Mouse (Mus musculus): Measurements from ENCODE around the gene Catip. TPM values are rescaled to one million over a fixed set of nuclear protein-coding genes. Genes with fewer than 3 reads are reported as not detected.

The Catip gene
- polyA plus RNA-seq, 1 experiment from 2014 or later, result 0.86 TPM

GRCm38 (mm10) chr1:74397919-74398451 lies 36.1 kb downstream of the Catip start:
- peak overlapping the region; percentile 52; the same call in 1 of the 2 replicates for H3K27ac ChIP-seq (ENCODE audit: low read depth, low read length)
- peak; percentile 49 for ATAC-seq (ENCODE audit: low read depth)
- H3K4me2 ChIP-seq (ENCODE audit: low read depth, low read length), result peak overlapping the region; percentile 75
- peaks cover 9% of the 10 kb centered on the region for H3K36me3 ChIP-seq (ENCODE audit: control insufficient read depth, insufficient read depth, low read length)
- WGBS, result 4% methylated on average over 11 of the region's 11 CpGs
- peak overlapping the region; percentile 42 for H3K4me3 ChIP-seq (ENCODE audit: low read depth, low read length)
- H3K9me3 ChIP-seq (ENCODE audit: control insufficient read depth, low read length), result no peaks in the 10 kb centered on the region
- H3K4me1 ChIP-seq (ENCODE audit: control insufficient read depth, insufficient read depth, low read length), result 0 out of 2 replicates have a peak, but pooled peaks cover 4% of the 10 kb centered on the region
- no peaks in the 10 kb centered on the region for H3K27me3 ChIP-seq (ENCODE audit: control insufficient read depth, insufficient read depth, low read length)
- peak overlapping the region; percentile 46; the same call in 1 of the 2 replicates for H3K9ac ChIP-seq (replicated peaks; ENCODE audit: low read depth, low read length)

GRCm38 (mm10) chr1:74400531-74400930 lies 38.6 kb downstream of the Catip start:
- Histone ChIP-seq H3K4me3 (ENCODE audit: low read depth, low read length) (no peak overlapping the region), H3K9me3 (ENCODE audit: control insufficient read depth, low read length) (no peaks in the 10 kb centered on the region), H3K9ac (replicated peaks; ENCODE audit: low read depth, low read length) (no peak overlapping the region), H3K4me2 (ENCODE audit: low read depth, low read length) (no peak overlapping the region), H3K36me3 (ENCODE audit: control insufficient read depth, insufficient read depth, low read length) (no peaks in the 10 kb centered on the region), H3K27me3 (ENCODE audit: control insufficient read depth, insufficient read depth, low read length) (no peaks in the 10 kb centered on the region), H3K4me1 (ENCODE audit: control insufficient read depth, insufficient read depth, low read length) (0 out of 2 replicates have a peak, but pooled peaks cover 2% of the 10 kb centered on the region), H3K27ac (ENCODE audit: low read depth, low read length) (no peak overlapping the region)
- 82% methylated on average over 3 of the region's 3 CpGs for WGBS
- no peak for ATAC-seq (ENCODE audit: low read depth)

GRCm38 (mm10) chr1:74401015-74401702 lies 39.3 kb downstream of the Catip start:
- 66% methylated on average over 16 of the region's 16 CpGs for WGBS
- ATAC-seq (ENCODE audit: low read depth), result no peak
- no peak overlapping the region for H3K9ac ChIP-seq (replicated peaks; ENCODE audit: low read depth, low read length)

DNA sequence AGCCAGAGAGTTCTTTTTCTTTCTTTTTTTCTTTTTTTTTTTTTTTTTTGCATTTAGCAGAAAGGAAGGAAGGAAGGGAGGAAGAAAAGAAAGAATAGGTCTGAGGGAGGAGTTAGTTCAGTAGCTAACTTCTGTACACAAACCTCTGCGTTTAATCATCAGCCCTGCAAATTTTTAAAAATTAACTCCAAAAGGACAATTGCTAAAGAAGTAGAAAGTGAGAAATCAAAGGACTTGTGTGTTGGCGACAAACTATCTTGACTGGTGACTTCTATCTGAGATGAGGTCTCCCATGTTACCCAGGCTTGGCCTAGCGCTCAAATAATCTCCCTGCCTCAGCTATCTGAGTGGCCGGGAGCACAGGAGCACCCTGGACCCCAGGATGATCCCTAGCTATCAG lies 42.3 kb downstream of the Catip start:
- H3K36me3 ChIP-seq (ENCODE audit: control insufficient read depth, insufficient read depth, low read length), result no peaks in the 10 kb centered on the region
- H3K9me3 ChIP-seq (ENCODE audit: control insufficient read depth, low read length), result no peaks in the 10 kb centered on the region
- H3K27me3 ChIP-seq (ENCODE audit: control insufficient read depth, insufficient read depth, low read length), result no peaks in the 10 kb centered on the region
- H3K4me2 ChIP-seq (ENCODE audit: low read depth, low read length), result no peak overlapping the region
- no peaks in the 10 kb centered on the region for H3K4me1 ChIP-seq (ENCODE audit: control insufficient read depth, insufficient read depth, low read length)
- H3K9ac ChIP-seq (replicated peaks; ENCODE audit: low read depth, low read length), result no peak overlapping the region
- WGBS, result 93% methylated on average over 4 of the region's 4 CpGs
- no peak overlapping the region for H3K27ac ChIP-seq (ENCODE audit: low read depth, low read length)
- no peak overlapping the region for H3K4me3 ChIP-seq (ENCODE audit: low read depth, low read length)
- no peak for ATAC-seq (ENCODE audit: low read depth)

More at GRCm38 (mm10) chr1:74401015-74401702, 39.3 kb downstream of the Catip start:
- Histone ChIP-seq H3K9me3 (ENCODE audit: control insufficient read depth, low read length) (no peaks in the 10 kb centered on the region), H3K4me2 (ENCODE audit: low read depth, low read length) (no peak overlapping the region), H3K4me3 (ENCODE audit: low read depth, low read length) (no peak overlapping the region), H3K36me3 (ENCODE audit: control insufficient read depth, insufficient read depth, low read length) (no peaks in the 10 kb centered on the region), H3K4me1 (ENCODE audit: control insufficient read depth, insufficient read depth, low read length) (0 out of 2 replicates have a peak, but pooled peaks cover 2% of the 10 kb centered on the region), H3K27ac (ENCODE audit: low read depth, low read length) (no peak overlapping the region), H3K27me3 (ENCODE audit: control insufficient read depth, insufficient read depth, low read length) (no peaks in the 10 kb centered on the region)

GRCm38 (mm10) chr1:74408589-74409504 lies 46.9 kb downstream of the Catip start, which contains the start of gene Vil1:
Vil1 (plus strand) TSS chr1:74409376.
- H3K9me3 ChIP-seq (ENCODE audit: control insufficient read depth, low read length), result no peaks in the 10 kb centered on the region
- H3K4me3 ChIP-seq (ENCODE audit: low read depth, low read length), result no peak within 1 kb of the TSS
- 34% methylated on average over 15 of the region's 15 CpGs for WGBS
- H3K27ac ChIP-seq (ENCODE audit: low read depth, low read length), result no peak within 1 kb of the TSS
- ATAC-seq (ENCODE audit: low read depth), result no peak
- H3K4me1 ChIP-seq (ENCODE audit: control insufficient read depth, insufficient read depth, low read length), result no peaks in the 10 kb centered on the region
- H3K36me3 ChIP-seq (ENCODE audit: control insufficient read depth, insufficient read depth, low read length), result no peaks in the 10 kb centered on the region
- no peaks in the 10 kb centered on the region for H3K27me3 ChIP-seq (ENCODE audit: control insufficient read depth, insufficient read depth, low read length)
- no peak within 1 kb of the TSS for H3K4me2 ChIP-seq (ENCODE audit: low read depth, low read length)
- H3K9ac ChIP-seq (replicated peaks; ENCODE audit: low read depth, low read length), result no peak within 1 kb of the TSS

GRCm38 (mm10) chr1:74411753-74412325 lies 49.9 kb downstream of the Catip start:
- no peaks in the 10 kb centered on the region for H3K27me3 ChIP-seq (ENCODE audit: control insufficient read depth, insufficient read depth, low read length)
- 55% methylated on average over 2 of the region's 2 CpGs for WGBS
- H3K36me3 ChIP-seq (ENCODE audit: control insufficient read depth, insufficient read depth, low read length), result no peaks in the 10 kb centered on the region
- no peak overlapping the region for H3K4me2 ChIP-seq (ENCODE audit: low read depth, low read length)
- no peak overlapping the region for H3K9ac ChIP-seq (replicated peaks; ENCODE audit: low read depth, low read length)
- H3K27ac ChIP-seq (ENCODE audit: low read depth, low read length), result no peak overlapping the region
- no peak for ATAC-seq (ENCODE audit: low read depth)
- no peaks in the 10 kb centered on the region for H3K9me3 ChIP-seq (ENCODE audit: control insufficient read depth, low read length)
- H3K4me1 ChIP-seq (ENCODE audit: control insufficient read depth, insufficient read depth, low read length), result no peaks in the 10 kb centered on the region
- no peak overlapping the region for H3K4me3 ChIP-seq (ENCODE audit: low read depth, low read length)

DNA sequence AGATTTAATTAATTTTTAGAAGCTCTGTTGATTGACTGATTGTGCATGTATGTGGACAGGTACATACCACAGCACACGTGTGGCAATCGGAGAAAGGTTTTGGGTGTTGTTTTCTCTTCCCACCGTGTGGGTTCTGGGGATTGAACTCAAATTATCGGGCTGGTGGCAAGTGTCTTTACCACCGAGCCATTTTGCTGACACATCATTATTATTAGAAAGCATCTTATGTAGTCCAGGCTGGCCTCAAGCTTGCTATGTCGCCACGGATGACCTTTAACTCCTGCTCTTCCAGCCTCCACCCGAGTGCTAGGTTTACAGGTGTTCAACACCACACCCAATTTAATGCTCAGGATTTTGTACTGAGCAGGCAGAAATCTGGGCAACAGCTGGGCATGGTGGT lies 50.8 kb downstream of the Catip start:
- no peak for ATAC-seq (ENCODE audit: low read depth)
- H3K9me3 ChIP-seq (ENCODE audit: control insufficient read depth, low read length), result no peaks in the 10 kb centered on the region
- WGBS, result 86% methylated on average over 8 of the region's 8 CpGs
- no peak overlapping the region for H3K4me3 ChIP-seq (ENCODE audit: low read depth, low read length)
- no peak overlapping the region for H3K27ac ChIP-seq (ENCODE audit: low read depth, low read length)
- H3K36me3 ChIP-seq (ENCODE audit: control insufficient read depth, insufficient read depth, low read length), result no peaks in the 10 kb centered on the region
- no peaks in the 10 kb centered on the region for H3K27me3 ChIP-seq (ENCODE audit: control insufficient read depth, insufficient read depth, low read length)
- H3K4me1 ChIP-seq (ENCODE audit: control insufficient read depth, insufficient read depth, low read length), result no peaks in the 10 kb centered on the region
- H3K9ac ChIP-seq (replicated peaks; ENCODE audit: low read depth, low read length), result no peak overlapping the region
- H3K4me2 ChIP-seq (ENCODE audit: low read depth, low read length), result no peak overlapping the region

- Histone ChIP-seq H3K4me3 (ENCODE audit: low read depth, low read length) (no peak overlapping the region), H3K4me1 (ENCODE audit: control insufficient read depth, insufficient read depth, low read length) (no peaks in the 10 kb centered on the region), H3K9ac (replicated peaks; ENCODE audit: low read depth, low read length) (no peak overlapping the region), H3K9me3 (ENCODE audit: control insufficient read depth, low read length) (no peaks in the 10 kb centered on the region), H3K4me2 (ENCODE audit: low read depth, low read length) (no peak overlapping the region), H3K27ac (ENCODE audit: low read depth, low read length) (no peak overlapping the region), H3K36me3 (ENCODE audit: control insufficient read depth, insufficient read depth, low read length) (no peaks in the 10 kb centered on the region), H3K27me3 (ENCODE audit: control insufficient read depth, insufficient read depth, low read length) (no peaks in the 10 kb centered on the region)
- no peak for ATAC-seq (ENCODE audit: low read depth)
- 35% methylated on average over 4 of the region's 4 CpGs for WGBS
These were observed 53.2 kb downstream of the Catip start for GRCm38 (mm10) chr1:74415143-74415542.
